Mouse (Mus musculus) CD4-positive helper T cell, adult 2 months (primary cell): ENCODE measurements around the gene Dennd1a.

Experiments
- DNase-seq: peaks from one replicate; pipeline ENCODE4 v3.0.0-alpha.2; 2012; ENCODE audit warnings: low read depth, missing footprints, low spot score

The Dennd1a gene

DNA sequence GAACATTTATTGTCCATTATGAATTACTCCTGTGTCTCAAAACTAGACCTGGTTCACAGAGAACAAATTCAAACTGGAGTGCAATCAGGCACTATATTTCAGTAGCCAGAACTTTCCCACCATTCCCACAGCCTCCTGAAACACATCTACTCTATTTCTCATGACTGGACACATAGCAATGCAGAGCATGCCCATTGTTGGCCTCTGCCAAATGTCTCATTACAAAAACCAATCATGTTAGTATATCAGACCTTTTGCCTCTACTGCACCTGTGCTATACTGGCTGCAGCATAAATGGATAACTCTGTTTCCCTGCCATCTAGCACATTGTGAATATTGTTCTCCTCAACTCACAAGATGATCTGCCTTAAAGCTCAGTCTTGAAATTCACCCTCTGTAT lies 238.2 kb downstream of the Dennd1a start:
- no peak for DNase-seq

- no peak for DNase-seq
Measured at GRCm38 (mm10) chr2:38045286-38045685, 241.9 kb downstream of the Dennd1a start.

GRCm38 (mm10) chr2:38040845-38041244 lies 246.3 kb downstream of the Dennd1a start:
- DNase-seq, result no peak

- DNase-seq, result no peak
Measured at GRCm38 (mm10) chr2:38039621-38040020, 247.6 kb downstream of the Dennd1a start.

GRCm38 (mm10) chr2:38028317-38028716 lies 258.9 kb downstream of the Dennd1a start:
- no peak for DNase-seq

DNA sequence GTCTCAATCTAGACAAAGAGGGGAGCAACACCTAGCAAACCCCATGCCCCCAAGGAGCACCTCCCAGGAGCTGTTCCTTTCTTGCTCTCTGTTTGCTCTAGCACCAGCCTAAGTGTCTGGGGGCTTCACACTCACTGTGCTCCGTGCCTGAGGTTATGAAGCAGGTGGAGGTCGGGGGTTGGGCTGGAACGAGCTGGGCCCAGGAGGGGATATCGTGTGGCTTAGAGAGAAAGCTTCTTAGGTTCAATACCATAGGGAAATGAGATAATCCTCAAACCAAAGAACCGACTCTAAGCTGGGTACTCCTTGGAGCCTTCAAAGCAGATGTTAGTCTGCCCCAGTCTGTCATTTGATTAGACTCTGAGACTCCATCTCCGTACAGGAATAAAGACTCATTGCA lies 261.6 kb downstream of the Dennd1a start:
- no peak for DNase-seq

- DNase-seq, result no peak
Measured at GRCm38 (mm10) chr2:38023741-38024130, 263.5 kb downstream of the Dennd1a start.

- DNase-seq, result no peak
Measured at GRCm38 (mm10) chr2:38023054-38023740, 264.0 kb downstream of the Dennd1a start.

- DNase-seq, result no peak
Measured at GRCm38 (mm10) chr2:38021166-38021565, 266.0 kb downstream of the Dennd1a start.

- DNase-seq, result no peak
Measured at GRCm38 (mm10) chr2:38014702-38015101, 272.5 kb downstream of the Dennd1a start.

GRCm38 (mm10) chr2:38013839-38014365 lies 273.3 kb downstream of the Dennd1a start:
- no peak for DNase-seq

DNA sequence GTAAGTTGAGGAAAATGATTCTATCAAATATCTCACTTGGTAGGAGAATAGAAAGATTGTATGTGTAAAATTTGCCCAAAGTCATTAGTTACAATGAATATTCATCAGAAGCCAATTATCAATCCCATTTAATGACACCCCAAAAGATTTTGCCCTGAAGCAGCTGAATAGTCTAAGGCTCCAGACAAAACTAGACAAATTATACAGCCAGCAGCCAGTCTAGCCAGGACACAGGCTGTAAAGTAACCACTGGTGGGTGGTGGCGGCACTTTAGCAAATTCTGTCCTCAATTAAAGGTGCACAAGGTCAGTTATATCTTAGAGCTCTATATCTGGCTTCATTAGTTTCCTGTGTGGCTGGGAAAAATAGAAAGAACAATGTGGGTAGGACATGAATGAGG lies 280.0 kb downstream of the Dennd1a start:
- no peak for DNase-seq

GRCm38 (mm10) chr2:38003183-38003680 lies 284.0 kb downstream of the Dennd1a start:
- no peak for DNase-seq

GRCm38 (mm10) chr2:38001004-38001403 lies 286.2 kb downstream of the Dennd1a start:
- DNase-seq, result no peak

DNA sequence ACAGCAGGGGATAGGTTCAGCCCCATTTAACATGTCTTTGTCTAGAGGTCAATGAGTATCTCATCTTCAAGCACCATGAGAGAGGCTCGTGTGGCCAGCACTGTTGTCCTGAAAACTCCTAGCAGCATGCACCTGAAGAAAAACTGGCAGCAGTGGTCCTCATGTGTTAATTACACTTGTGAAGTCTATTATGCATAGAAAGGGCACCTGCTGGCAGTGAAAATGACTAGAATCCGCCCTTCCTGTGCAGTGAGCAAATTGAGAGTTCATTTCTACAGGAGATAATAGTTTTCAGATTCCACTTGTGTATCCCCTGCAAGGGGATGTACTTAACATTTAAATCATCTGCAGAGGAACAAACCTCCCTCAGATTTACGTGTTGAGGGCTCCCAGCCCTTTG lies 289.2 kb downstream of the Dennd1a start:
- DNase-seq, result no peak

- no peak for DNase-seq
Measured at GRCm38 (mm10) chr2:37989091-37989490, 298.1 kb downstream of the Dennd1a start.

GRCm38 (mm10) chr2:37988301-37988700 lies 298.9 kb downstream of the Dennd1a start:
- no peak for DNase-seq

GRCm38 (mm10) chr2:37985690-37986222 lies 301.4 kb downstream of the Dennd1a start:
- no peak for DNase-seq

- no peak for DNase-seq
Measured at GRCm38 (mm10) chr2:37982714-37983113, 304.5 kb downstream of the Dennd1a start.

DNA sequence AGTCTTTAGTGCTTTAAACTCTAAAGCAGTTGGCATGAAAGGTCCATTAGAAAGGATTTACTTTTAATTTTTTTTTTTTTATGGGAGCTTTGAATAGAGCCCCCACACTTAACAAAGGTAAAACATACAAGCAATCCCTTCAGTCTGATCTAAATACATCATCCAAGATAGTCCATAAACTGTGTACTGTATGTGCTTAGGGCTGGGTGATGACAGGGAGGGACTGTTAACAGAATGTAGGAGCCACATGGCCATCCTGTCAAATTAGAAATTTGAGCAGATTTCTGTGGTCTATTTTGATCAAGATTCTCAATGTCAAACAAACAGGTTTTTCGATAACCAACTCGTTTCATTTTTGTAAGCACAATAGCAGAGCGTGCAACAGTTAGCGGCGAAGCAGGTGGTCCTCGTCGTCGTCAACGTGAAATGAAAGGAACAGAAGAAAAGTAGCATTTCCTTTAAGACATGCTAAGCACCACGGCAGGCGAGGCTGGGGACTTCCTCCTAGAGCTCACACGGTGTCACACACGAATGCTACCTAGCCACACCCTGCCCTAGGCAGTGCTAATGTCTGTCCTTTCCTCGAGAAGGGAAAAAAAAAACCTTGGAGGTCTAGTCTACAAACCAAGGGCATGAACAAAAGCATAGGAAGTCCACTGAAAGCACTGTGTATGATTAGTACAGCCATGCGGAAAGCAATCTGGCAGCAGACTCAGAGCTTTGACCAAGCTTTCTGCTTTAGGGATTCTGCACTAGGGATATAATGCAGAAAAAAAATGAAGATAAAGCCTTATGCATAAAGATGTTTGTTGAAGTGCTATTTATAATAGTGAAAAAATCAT lies 305.4 kb downstream of the Dennd1a start:
- DNase-seq, result no peak

GRCm38 (mm10) chr2:37974201-37974600 lies 313.0 kb downstream of the Dennd1a start:
- DNase-seq, result no peak

DNA sequence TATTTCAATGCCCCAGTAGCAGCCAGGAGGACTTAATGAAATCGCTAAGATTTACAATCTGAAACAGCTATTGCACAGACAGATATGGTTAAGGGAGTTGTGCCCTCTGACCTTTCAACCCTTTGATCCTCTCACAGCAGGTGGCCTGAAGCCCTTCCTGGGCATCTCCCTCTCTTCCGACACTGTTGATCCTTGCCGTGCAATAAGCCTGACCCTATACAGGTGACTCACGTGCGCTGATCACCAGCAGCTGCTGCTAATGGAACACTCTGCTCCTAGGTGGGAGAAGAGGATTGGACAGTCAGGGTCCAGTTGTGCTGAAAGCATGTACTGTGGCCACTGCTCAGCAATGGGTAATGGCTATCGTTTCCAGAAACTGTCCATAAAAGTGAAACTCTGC lies 314.6 kb downstream of the Dennd1a start:
- no peak for DNase-seq
